Mouse (Mus musculus): ENCODE measurements around the gene S1pr1. TPM values are rescaled to one million over a fixed set of nuclear protein-coding genes. Genes with fewer than 3 reads are reported as not detected.

Gene S1pr1
- total and polyA plus RNA-seq, 2 experiments from 2014 or later: 32.9 to 56.7 TPM

- H3K4me3 ChIP-seq (ENCODE audit: low read depth, low read length): peak overlapping the region; percentile 53; the same call in 1 of the 2 replicates
- H3K4me1 ChIP-seq (ENCODE audit: insufficient read depth, low read length): no peaks in the 10 kb centered on the region
- ATAC-seq (ENCODE audit: low FRiP score): no peak
- no peak for DNase-seq (ENCODE audit: low spot score)
- H3K9ac ChIP-seq (replicated peaks; ENCODE audit: low read length, poor library complexity, severe bottlenecking): no peak overlapping the region
- H3K27me3 ChIP-seq (ENCODE audit: insufficient read depth, low read length): no peaks in the 10 kb centered on the region; the same call in 1 of the 2 replicates
- H3K4me2 ChIP-seq (ENCODE audit: low read depth, low read length, poor library complexity, severe bottlenecking): peak overlapping the region; percentile 94
- WGBS: 94% methylated on average over 3 of the region's 3 CpGs
- TF ChIP-seq CTCF (IDR thresholded peaks at IDR 0.05): no peak
- no peaks in the 10 kb centered on the region for H3K36me3 ChIP-seq (ENCODE audit: insufficient read depth, low read length)
- no peaks in the 10 kb centered on the region for H3K9me3 ChIP-seq (ENCODE audit: low read length)
- no peak overlapping the region for H3K27ac ChIP-seq (ENCODE audit: low read depth, low read length)
Measured at GRCm38 (mm10) chr3:115715900-115716515, 1.1 kb upstream of the S1pr1 start.

DNA sequence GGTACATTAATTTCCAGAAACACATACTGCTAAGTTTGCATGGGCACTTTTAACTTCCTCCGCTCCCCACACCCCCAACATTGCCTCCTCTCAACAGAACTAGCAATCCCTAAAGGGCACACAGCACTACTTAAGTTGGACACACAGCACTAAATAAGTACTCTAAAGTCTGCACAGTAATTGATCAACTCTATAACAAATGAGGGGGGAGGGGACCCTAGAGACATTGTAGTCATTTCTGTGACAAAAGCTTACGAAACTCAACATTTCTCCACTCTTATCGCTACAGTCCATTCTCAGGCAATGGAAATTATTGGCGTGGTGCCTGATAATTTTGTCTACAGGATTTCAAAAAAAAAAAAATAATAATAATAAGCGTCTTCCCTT lies 830 bp downstream of the S1pr1 start:
- TF ChIP-seq CTCF (IDR thresholded peaks at IDR 0.05): no peak
- H3K9ac ChIP-seq (replicated peaks; ENCODE audit: low read length, poor library complexity, severe bottlenecking): no peak overlapping the region; the same call in 1 of the 2 replicates
- H3K9me3 ChIP-seq (ENCODE audit: low read length): no peaks in the 10 kb centered on the region
- H3K27ac ChIP-seq (ENCODE audit: low read depth, low read length): 0 out of 2 replicates have a peak overlapping the region, but pooled peaks have one; percentile 34
- H3K36me3 ChIP-seq (ENCODE audit: insufficient read depth, low read length): no peaks in the 10 kb centered on the region
- no peaks in the 10 kb centered on the region for H3K4me1 ChIP-seq (ENCODE audit: insufficient read depth, low read length)
- no peak for ATAC-seq (ENCODE audit: low FRiP score)
- peak overlapping the region; percentile 53 for H3K4me3 ChIP-seq (ENCODE audit: low read depth, low read length)
- H3K27me3 ChIP-seq (ENCODE audit: insufficient read depth, low read length): no peaks in the 10 kb centered on the region; the same call in 1 of the 2 replicates
- 5% methylated on average over 5 of the region's 5 CpGs for WGBS
- H3K4me2 ChIP-seq (ENCODE audit: low read depth, low read length, poor library complexity, severe bottlenecking): peak overlapping the region; percentile 94
- DNase-seq (ENCODE audit: low spot score): peak; percentile 10

GRCm38 (mm10) chr3:115713417-115714048 lies 1.3 kb downstream of the S1pr1 start:
- DNase-seq (ENCODE audit: low spot score): peak; percentile 5

DNA sequence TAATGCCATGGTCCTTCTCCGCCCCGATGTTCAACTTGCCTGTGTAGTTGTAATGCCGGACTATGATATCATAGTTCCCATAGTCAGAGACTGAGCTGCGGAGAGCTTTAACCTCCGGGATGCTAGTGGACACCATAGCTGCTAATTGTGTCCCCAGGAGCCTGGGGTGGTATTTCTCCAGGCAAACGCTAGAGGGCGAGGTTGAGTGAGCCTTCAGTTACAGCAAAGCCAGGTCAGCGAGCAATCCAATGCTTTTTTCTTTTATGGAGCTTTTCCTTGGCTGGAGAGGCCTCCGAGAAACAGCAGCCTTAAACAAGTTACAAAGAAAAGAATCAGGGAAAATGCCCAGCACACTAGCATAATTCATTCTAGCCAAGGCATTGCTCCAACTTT lies 2.1 kb downstream of the S1pr1 start:
- Histone ChIP-seq H3K27ac (ENCODE audit: low read depth, low read length) (no peak overlapping the region), H3K9me3 (ENCODE audit: low read length) (no peaks in the 10 kb centered on the region), H3K4me1 (ENCODE audit: insufficient read depth, low read length) (no peaks in the 10 kb centered on the region), H3K4me3 (ENCODE audit: low read depth, low read length) (peak overlapping the region; percentile 53; the same call in 1 of the 2 replicates), H3K9ac (replicated peaks; ENCODE audit: low read length, poor library complexity, severe bottlenecking) (no peak overlapping the region), H3K36me3 (ENCODE audit: insufficient read depth, low read length) (no peaks in the 10 kb centered on the region), H3K27me3 (ENCODE audit: insufficient read depth, low read length) (no peaks in the 10 kb centered on the region; the same call in 1 of the 2 replicates), H3K4me2 (ENCODE audit: low read depth, low read length, poor library complexity, severe bottlenecking) (peak overlapping the region; percentile 94)
- DNase-seq (ENCODE audit: low spot score): peak; percentile 82
- peak; percentile 83 for TF ChIP-seq CTCF (IDR thresholded peaks at IDR 0.05)
- ATAC-seq (ENCODE audit: low FRiP score): no peak
- 20% methylated on average over 9 of the region's 9 CpGs for WGBS

More at GRCm38 (mm10) chr3:115713417-115714048, 1.3 kb downstream of the S1pr1 start:
- peak overlapping the region; percentile 34; the same call in 1 of the 2 replicates for H3K27ac ChIP-seq (ENCODE audit: low read depth, low read length)
- H3K27me3 ChIP-seq (ENCODE audit: insufficient read depth, low read length): no peaks in the 10 kb centered on the region; the same call in 1 of the 2 replicates
- peak overlapping the region; percentile 94 for H3K4me2 ChIP-seq (ENCODE audit: low read depth, low read length, poor library complexity, severe bottlenecking)
- no peak overlapping the region for H3K9ac ChIP-seq (replicated peaks; ENCODE audit: low read length, poor library complexity, severe bottlenecking)
- H3K9me3 ChIP-seq (ENCODE audit: low read length): no peaks in the 10 kb centered on the region
- 16% methylated on average over 22 of the region's 22 CpGs for WGBS
- no peaks in the 10 kb centered on the region for H3K36me3 ChIP-seq (ENCODE audit: insufficient read depth, low read length)
- no peak for ATAC-seq (ENCODE audit: low FRiP score)
- no peaks in the 10 kb centered on the region for H3K4me1 ChIP-seq (ENCODE audit: insufficient read depth, low read length)
- no peak for TF ChIP-seq CTCF (IDR thresholded peaks at IDR 0.05)
- peak overlapping the region; percentile 53 for H3K4me3 ChIP-seq (ENCODE audit: low read depth, low read length)

DNA sequence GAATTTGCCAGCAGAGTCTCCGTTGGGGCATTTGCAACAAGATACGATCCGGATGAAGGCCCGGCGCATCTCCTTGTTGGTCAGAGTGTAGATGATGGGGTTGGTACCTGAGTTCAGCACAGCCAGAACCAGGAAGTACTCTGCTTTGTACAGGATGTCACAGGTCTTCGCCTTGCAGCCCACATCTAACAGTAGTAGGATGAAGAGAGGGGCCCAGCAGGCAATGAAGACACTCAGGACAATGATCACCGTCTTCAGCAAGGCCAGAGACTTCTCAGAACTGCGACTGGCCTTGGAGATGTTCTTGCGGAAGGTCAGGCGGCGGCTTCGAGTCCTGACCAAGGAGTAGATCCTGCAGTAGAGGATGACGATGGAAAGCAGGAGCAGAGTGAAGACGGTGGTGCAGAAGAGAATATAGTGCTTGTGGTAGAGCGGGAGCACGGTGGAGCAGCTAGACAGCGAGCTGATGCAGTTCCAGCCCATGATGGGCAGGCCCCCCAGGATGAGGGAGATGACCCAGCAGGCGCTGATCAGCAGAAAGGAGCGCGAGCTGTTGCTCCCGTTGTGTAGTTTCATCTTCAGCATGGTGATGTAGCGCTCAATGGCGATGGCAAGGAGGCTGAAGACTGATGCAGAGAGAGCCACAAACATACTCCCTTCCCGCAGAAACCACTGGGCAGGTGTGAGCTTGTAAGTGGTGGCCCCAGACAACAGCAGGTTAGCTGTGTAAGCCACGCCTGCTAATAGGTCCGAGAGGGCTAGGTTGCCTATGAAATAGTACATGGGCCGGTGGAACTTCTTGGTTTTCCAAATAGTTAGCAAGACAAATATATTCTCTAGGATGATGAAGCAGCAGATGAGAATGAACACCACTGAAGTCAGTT lies 2.7 kb downstream of the S1pr1 start:
- 92% methylated on average over 27 of the region's 27 CpGs for WGBS
- no peak for TF ChIP-seq CTCF (IDR thresholded peaks at IDR 0.05)
- Histone ChIP-seq H3K9me3 (ENCODE audit: low read length) (no peaks in the 10 kb centered on the region), H3K27me3 (ENCODE audit: insufficient read depth, low read length) (no peaks in the 10 kb centered on the region; the same call in 1 of the 2 replicates), H3K4me2 (ENCODE audit: low read depth, low read length, poor library complexity, severe bottlenecking) (peak overlapping the region; percentile 94), H3K4me3 (ENCODE audit: low read depth, low read length) (peak overlapping the region; percentile 53), H3K9ac (replicated peaks; ENCODE audit: low read length, poor library complexity, severe bottlenecking) (no peak overlapping the region), H3K27ac (ENCODE audit: low read depth, low read length) (no peak overlapping the region), H3K36me3 (ENCODE audit: insufficient read depth, low read length) (no peaks in the 10 kb centered on the region), H3K4me1 (ENCODE audit: insufficient read depth, low read length) (no peaks in the 10 kb centered on the region)
- DNase-seq (ENCODE audit: low spot score) (no peak), ATAC-seq (ENCODE audit: low FRiP score) (no peak)
